Mouse (Mus musculus) heart, postnatal 10 days (tissue): ENCODE measurements around the gene Jsrp1. TPM values are rescaled to one million over a fixed set of nuclear protein-coding genes. Genes with fewer than 3 reads are reported as not detected.

Experiments
- DNase-seq, 2 experiments: peaks; one replicate each; pipeline ENCODE4 v3.0.0; 2021
- intact Hi-C: fragments of 180-260 bp; cut with DNase I; formaldehyde crosslinking; loops from one replicate; pipeline ENCODE4 v1.15.1; 2025
- total RNA-seq, 2 experiments: library from RNA; stranded (reverse); gene quantifications; 2 replicates each; pipeline ENCODE4 v1.2.3; 2021

Jsrp1 gene
- under 1 TPM in 1 of 2 experiments, not detected in 1; 0.74 TPM for total RNA-seq

DNA sequence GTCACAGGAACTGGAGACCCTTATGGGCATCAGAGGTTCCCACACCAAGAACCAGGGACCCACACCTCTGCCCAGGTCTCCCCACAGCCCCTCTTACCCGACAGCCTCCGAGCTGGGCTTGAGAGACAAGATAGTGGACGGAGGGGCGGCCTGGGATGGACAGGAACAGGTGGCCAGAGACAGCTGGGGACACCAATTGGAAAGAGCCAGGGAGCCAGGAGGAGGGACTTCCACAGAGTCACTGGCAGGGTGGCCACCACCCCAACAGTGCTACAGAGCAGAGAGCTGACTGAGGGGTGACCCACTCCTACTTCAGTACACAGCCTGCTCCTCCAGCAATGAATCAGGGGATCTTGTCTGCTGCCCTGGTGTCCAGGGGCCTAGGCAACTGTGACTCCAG lies at the start of gene Jsrp1:
Gene Jsrp1 (minus strand): TSS at position 133 of the 400 bp plus-strand sequence.
- intact Hi-C loops: no loop called here
- DNase-seq: no peak

DNA sequence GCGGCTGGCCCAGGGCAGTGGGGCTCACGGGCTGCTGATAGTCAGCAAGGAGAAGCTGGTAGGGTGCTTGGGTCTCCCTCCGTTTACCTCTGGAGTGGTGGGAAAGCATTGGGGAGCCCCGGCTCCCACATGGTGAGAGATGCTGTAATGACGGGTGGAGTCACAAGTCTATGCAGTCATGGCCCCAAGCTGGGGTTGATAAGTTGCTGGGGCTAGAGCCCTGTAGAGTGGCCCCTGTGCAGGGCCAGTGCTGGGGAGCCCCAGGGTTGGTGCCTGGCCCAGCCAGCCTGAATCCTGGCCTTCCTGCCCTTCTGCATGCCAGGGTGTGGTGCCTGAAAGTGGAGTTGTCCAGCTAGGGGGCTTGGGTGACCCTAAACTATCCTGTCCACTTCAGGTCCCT lies 49.0 kb upstream of the Jsrp1 start:
- DNase-seq: no peak
- intact Hi-C loops: no loop called here

DNA sequence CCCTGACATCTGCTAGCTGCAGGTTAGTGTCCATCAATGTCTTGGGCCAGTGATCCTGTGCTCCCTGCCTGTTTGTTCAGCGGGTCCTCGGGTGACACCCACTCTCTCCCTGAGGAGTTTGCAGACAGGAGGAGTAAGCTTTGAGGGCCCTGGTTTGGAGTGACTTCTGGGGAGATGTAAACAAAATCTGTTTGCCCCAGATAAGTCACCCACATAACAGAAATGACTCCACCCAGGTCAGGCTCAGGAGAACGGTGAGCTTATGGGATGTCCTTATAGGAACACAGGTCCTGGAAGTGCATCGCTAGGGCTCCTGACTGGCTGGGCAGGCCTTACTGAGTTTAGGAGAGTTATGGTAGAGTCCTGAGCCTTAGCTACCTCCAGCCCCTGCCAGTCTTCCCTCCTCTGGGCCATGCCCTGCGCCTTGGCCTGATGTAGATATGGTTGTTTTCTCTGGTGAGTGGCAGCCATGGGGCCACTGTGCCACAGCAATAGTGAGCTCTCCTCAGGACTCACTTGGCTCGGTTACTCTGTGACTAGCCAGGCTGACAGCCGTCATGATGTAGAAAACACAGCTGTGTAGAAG lies 45.1 kb upstream of the Jsrp1 start:
- intact Hi-C loops: no loop called here
- DNase-seq: no peak

DNA sequence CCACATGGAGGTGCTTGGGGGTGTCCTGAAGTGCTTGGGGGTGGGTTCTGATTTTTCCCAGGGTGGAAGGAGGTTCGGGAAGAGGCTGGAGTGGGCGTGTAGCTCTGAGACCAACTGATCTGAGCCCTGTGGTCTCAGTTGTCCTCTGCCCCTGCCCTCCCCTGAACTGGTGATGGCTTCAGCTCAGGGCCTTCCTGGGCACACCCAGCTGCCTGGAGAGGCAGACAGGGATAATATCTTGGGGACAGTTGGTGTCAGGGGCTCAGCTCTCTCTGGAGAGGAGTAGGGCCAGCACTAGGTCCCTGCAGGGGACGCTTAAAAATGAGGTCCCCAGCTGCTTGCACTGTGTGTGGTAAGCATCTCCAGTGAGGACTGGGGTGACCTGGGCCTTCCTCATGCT lies 44.5 kb upstream of the Jsrp1 start:
- no peak for DNase-seq
- intact Hi-C loops: no loop called here

DNA sequence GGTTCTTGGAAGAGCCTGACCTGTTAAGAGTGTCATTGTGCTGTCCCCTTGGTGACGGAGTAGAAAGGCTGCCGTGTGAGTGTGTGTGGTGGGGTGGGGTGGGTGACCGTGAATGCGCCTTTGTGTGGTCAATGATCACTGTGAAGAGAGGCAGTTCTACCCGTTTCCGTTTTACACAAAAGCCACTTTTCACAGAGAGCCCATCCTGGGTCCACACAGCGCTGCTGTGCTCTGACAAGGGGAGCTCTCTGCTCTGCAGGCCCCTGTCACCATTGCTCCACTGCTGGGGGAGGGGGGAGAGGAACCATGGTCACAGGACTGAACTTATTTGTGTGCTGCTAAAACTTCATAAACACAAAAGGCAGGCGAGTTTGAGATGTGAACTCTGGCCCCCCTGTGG lies 44.1 kb upstream of the Jsrp1 start:
- intact Hi-C loops: no loop called here
- no peak for DNase-seq

DNA sequence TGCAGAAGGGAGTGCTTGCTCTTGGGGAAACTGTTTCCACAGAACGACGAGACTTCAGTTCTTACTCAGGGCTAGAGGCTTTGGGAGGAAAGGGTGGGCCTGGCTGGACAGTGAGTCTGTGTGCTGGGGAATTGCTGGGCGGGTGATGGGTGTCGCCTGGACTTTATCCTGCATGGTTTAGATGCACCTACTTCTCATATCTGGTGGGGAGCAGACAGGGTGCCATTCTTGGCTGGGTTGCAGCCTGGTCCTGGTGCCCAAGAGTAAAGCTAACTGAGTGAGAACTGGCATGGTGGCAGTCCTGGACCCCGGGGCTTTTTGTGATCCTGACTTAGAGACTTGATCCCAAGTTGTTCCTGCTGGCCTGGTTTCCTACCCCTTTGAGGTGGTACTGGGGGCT lies 43.6 kb upstream of the Jsrp1 start:
- intact Hi-C loops: no loop called here

DNA sequence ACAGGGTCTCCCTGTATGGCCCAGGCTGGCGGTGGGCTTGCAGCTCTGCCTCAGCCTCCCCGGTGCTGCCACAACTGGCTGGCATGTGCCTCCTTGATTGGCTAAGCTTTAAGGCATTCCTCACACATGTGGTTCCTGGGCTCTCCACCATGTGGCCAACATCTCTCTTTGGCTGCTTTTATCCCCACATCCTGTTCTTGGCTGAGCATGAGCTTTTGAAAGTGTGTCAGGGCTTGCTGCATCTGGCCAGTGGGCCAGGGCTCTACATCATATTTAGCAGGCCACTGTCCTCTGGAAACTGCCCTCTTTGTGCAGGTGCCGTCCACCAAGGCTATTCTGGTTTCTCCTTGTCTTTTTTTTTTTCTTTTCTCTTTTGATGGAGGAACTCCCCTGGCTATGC lies 43.0 kb upstream of the Jsrp1 start:
- intact Hi-C loops: no loop called here
- peak in 1 of 2 experiments; percentile 56 for DNase-seq

More for the DNA sequence above, 43.6 kb upstream of the Jsrp1 start:
- DNase-seq: no peak

DNA sequence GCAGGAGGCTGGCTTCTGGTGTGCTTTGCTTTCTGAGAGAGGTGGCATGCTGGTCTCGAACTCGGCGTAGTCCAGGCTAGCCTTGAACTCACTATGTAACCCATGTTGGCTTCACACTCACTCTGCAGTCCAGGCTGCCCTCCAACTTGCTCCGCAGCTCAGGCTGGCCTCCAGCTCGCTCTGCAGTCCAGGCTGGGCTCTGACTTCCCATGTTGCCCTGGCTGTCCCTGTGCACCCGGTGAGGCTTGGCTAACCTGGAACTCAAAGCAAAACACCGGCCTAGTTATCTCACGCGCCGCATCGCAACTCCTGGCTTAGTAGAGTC lies 42.4 kb upstream of the Jsrp1 start:
- no peak for DNase-seq
- intact Hi-C loops: loop anchor here (2.0 kb wide), 1 partner anchor 29 kb away; the partner anchor contains the start of gene Oaz1

DNA sequence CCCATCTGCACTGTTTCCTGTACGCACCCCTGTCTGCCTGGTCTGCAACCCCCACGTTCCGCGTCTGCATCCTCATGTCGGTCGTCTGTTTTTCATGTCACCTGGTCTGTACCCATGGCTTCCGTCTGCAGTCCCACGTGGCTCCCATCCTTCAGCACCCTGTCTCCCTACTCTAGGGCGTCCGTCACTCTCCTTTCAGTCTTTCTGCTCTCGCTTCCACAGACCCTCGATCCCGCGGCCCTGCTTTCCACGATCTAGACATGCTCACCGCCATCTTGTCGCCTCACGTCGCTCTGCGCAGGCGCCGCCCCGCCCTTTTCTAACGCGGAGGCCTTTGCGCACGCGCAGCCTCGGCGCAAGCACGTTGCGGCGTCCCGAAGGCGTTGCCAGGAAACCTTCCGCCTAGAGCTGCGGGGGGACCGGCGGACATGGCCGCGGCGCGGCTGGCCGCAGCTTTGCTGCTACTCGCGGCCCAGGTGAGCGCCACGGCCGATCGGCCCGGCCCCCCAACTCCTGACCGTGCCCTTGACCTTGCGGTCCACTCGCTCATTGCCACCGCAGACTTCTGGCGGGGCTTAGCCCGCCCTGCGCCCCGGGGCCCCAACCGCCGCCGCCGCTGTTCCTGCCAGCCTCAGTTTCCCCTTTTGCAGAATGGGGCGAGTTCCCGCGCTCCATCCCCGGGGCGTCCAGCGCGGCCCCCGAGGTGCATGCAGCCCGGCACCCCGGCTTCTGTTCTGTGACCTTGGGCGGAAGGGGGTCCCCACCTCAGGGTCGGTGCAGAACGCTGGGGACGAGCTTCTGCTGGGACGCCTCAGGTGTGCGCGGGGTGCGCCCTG lies 41.8 kb upstream of the Jsrp1 start, which contains the start of the genes Lsm7 and Sppl2b:
Gene Lsm7 (minus strand): TSS at position 297 of the 836 bp plus-strand sequence.
Gene Sppl2b (plus strand): TSS at position 363 of the 836 bp plus-strand sequence.
- DNase-seq: peak; percentile 99
- intact Hi-C loops: loop anchor here (2.0 kb wide), 1 partner anchor 28 kb away; the partner anchor contains the start of gene Oaz1

DNA sequence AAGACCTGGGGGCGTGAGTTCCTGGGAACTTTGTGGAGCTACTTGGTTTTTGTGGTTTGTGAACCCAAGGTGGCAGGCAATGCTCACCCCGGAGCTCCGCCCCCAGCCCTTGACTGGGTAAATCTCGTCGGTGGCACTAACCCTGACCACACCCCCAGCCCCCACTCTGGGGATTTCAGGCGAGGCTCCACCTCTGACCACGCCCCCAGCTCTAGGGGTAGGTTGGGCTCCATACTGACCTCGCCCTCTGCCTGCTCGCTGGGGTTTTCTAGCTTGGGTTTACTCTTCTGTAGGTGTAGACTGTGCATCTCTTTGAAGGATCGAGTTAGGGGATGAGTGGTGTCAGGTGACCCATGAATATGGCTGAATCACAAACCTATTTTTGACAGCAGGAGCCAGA lies 35.3 kb upstream of the Jsrp1 start:
- intact Hi-C loops: no loop called here
- DNase-seq: peak in 1 of 2 experiments; percentile 62

DNA sequence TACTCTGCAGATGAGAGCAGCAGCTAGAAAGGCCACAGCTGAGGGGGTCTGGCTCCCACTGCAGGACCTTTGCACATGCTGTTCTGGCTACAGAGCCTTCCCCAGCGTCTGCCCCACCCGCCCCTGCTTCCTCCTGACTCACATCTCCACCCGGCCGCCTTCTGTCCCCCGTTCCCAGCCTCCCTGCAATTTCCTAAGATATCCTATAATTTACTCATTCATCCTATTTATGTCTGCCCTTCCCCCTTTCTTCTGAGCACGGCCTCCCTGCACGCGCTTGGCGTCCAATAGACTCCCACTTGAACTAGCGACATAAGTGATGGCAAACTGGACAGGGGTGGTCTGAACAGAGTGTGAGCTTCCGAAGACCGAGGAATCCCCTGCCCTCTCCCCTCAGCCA lies 32.4 kb upstream of the Jsrp1 start:
- intact Hi-C loops: no loop called here
- no peak for DNase-seq

DNA sequence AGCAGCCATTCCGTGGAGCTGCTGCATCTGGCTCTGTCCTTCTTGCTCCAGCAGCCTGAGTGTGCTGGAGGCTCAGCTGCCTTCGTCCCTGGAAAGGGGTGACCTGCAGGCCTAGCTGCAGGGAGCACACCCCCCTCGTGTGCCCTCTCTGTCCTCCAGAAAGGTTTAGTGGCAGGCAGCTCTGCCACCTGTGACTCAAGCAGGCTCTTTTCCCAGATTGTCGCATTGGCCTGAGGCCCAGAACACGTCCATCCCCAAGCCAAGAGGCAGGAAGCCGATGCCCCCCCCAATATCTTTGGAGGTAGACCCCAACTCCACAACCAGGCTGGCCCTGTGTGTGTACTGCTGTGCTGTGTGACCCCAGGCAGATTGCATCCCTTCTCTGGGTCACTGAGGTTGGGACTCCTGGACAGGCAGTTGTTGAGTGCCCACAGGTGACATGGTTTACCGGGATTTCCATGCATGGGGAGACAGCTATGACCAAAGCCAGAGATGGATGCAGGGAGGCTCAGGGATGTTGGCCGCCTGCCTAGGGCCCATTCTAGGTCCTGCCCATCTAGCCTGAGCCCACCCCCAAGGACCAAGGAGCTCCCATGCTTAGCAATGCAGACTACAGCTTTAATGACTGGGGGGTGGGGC lies 31.9 kb upstream of the Jsrp1 start:
- peak in 1 of 2 experiments; percentile 63 for DNase-seq
- intact Hi-C loops: no loop called here

DNA sequence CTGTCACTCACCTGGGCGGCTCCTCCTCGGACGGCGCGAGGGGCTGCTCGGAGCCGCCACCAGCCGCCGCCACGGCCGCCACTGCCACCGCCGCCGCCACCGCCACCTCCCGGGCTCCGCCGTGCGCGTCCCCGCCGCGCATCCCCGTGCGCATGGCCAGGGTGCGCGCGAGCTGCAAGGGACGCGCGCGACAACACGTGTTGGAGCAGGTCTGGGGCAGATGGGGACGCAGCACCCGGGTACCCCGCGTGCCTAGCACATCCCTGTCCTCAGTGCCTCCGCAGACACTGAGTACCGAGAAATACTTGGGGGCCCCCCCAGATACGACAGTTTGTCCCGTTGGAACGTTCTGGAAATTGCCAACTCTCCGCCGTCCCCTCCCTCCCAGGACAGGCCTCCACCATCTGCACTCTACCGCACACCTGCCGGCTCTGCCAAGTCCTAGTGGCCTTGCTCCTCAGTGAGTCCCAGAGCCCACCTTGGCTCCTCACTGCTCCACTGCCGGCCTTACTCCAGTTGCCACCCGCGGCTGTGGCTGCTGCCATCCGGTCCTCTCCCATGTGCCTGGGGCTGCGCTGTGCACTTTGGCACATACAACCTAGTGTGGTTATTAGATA lies 30.7 kb upstream of the Jsrp1 start, which contains the start of gene Lingo3:
Gene Lingo3 (minus strand): TSS at position 109 of the 617 bp plus-strand sequence.
- DNase-seq: no peak
- intact Hi-C loops: no loop called here

DNA sequence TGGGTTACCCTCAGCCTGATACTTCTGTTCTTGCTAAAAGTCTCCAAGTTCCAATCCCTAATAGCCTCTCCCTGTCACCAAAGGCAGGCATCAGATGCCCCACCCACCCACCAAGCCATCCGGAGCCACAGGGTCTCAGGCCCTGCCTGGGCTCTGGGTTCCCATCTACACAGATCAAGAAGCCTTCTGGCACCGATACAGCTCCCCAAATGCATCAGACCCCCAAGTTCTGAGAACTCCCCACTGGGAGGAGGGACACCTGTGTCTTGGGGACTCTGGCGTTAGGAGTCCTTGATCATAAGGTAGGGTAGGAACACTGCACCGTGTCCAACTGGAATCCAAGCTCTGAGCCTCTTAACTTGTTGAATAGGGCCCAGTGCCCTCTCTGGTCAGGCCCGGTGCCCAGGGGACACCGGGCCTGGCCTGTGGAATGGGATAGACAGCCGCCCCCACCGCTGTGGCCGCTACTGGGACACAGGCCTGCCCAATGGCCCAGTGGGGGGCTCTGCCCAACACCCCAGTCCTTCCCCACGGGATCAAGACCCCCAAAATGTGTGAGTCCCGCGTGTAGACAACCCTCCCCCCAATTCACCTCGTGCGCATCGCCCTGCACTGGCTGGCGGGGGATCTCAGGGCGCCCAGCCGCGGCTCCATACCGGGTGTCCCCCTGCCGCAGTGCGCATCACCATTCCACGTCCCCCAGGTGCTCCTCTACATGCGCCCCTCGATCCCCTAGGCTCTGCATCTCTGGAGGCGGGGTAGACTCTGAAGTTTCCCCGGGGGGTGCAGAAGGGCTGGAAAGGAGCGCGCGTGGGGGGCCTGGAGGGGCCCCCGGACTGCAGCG lies 30.0 kb upstream of the Jsrp1 start:
- no peak for DNase-seq
- intact Hi-C loops: no loop called here

DNA sequence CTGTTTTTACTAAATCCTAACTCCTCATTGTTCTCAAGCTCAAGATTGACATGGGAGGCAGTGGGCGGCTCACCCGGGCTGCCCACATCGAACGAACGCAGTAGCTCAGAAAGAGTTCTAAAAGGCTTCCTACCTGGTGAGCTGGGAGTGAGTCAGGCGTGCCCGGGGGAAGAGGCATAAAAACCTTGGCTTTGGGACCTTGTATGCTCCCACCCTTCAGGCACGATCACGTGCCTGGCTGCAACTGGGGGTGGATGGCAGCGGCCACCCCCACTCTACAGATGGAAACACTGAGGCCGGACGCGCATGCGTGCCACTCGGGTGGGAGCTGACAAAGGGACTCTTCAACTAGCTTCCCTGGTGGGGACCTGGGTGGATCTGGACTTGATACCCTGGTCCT lies 29.0 kb upstream of the Jsrp1 start:
- DNase-seq: no peak
- intact Hi-C loops: no loop called here

DNA sequence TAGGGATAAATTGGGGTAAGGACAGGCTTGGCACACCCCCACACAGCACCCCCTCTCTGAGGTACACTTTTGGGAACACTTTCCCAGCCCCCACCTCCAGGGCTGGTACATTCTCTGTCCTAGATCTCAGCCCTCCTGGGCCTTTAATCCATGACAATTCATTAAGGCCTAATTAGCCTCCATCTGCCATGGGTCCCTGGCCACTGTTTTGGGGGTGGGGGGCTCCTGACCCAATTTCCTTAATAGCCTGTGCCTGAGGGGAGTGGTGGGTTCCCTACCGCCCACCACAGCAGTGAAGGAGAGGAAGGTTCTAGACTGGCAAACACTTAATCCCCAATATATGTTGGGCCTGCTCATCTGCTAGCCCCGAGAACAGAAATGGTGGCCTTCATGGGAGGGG lies 28.4 kb upstream of the Jsrp1 start:
- DNase-seq: no peak
- intact Hi-C loops: no loop called here

DNA sequence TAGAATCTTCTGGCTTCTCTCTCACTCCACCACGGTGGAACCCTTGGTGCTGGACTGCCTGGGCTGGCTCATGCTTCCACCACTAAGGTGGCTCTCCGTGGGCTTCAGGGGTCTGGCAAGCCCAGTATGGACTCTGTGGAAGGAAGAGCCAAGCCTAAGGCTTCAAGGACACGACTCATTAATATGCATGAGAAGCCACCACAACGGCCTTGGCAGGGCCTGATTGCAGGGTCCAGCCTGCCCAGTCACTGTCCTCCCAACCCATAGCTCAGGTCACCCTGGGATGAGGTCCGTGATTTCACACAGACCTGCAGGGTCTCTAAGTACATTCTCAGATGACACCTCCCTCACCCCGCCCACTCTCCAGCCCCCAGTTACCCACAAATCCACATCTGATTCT lies 26.6 kb upstream of the Jsrp1 start:
- DNase-seq: no peak
- intact Hi-C loops: no loop called here

DNA sequence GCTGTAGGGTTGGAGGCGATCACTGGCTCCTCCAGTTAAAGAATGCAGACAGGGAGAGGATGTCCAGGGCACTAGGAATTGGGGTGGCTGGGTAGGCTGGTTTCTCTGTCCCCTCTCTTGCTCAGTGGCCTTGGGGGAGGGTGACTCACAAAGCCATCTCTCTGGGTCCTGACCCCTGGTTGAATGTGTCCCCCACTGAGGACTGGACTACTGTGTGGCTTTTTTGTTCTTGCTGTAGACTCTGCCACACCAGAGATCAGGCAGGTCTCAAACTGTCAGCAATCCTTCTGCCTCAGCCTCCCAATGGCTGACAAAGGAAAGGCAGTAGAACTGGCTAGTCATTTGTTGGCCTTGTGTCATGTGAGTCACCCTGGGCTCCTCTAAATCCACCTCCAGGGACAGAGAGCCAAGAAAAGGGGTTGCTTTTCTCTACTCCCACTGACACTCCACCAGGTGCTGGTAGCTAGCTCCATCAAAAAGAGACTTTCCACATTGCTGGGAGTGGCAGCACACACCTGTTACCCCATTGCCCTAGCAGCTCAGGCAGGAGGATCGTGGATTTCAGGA lies 25.1 kb upstream of the Jsrp1 start:
- intact Hi-C loops: no loop called here
- DNase-seq: no peak

DNA sequence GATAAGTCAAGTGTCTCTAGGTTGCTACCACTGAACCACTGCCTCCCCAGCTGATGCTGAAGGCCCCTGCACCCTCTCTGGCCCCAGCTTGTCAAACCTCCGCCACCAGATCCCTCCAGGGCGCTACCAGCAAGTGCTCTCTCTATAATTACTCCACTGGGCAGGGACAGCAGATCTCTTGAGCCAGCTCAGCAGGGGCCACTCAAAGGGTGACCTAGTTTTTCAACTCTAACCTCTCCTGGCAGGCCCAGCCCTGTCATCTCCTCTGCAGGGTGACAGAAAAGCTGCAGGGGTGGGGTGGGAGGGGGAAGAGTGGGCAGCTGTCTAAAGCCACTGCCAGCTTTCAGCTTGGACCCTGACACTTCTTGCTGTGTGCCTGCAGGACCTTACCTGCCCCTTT lies 24.5 kb upstream of the Jsrp1 start:
- intact Hi-C loops: no loop called here
- peak; percentile 66 to 78 for DNase-seq

DNA sequence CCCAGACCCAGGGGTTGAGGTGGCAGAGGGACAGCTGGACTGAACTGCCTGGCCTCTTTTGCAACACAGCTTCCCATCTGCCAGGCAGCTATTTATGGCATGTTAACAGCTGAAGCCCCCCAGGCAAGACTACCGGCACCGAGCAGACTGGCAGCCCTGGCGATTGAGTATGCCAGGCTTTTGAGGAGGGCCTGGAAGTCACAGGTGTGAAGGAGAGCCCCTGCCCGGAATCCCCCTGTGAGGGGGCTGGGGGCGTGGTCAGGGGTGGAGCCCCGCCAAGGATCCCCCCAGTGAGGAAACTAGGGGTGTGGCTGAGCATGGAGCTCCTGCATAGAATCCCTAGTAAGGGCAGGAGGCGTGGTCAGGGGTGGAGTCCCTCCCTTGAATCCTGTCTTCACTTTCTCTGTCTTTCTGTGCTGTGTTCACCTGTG lies 23.7 kb upstream of the Jsrp1 start:
- intact Hi-C loops: no loop called here
- no peak for DNase-seq
